Mouse (Mus musculus): Measurements from ENCODE around the gene Dnajc12. TPM values are rescaled to one million over a fixed set of nuclear protein-coding genes. Genes with fewer than 3 reads are reported as not detected.
A peak's percentile ranks its signal among the peaks of the same experiment; 100 is the strongest.

Dnajc12 gene
- total and polyA plus RNA-seq, 3 experiments: 2.9 to 7.3 TPM; not detected in 1

DNA sequence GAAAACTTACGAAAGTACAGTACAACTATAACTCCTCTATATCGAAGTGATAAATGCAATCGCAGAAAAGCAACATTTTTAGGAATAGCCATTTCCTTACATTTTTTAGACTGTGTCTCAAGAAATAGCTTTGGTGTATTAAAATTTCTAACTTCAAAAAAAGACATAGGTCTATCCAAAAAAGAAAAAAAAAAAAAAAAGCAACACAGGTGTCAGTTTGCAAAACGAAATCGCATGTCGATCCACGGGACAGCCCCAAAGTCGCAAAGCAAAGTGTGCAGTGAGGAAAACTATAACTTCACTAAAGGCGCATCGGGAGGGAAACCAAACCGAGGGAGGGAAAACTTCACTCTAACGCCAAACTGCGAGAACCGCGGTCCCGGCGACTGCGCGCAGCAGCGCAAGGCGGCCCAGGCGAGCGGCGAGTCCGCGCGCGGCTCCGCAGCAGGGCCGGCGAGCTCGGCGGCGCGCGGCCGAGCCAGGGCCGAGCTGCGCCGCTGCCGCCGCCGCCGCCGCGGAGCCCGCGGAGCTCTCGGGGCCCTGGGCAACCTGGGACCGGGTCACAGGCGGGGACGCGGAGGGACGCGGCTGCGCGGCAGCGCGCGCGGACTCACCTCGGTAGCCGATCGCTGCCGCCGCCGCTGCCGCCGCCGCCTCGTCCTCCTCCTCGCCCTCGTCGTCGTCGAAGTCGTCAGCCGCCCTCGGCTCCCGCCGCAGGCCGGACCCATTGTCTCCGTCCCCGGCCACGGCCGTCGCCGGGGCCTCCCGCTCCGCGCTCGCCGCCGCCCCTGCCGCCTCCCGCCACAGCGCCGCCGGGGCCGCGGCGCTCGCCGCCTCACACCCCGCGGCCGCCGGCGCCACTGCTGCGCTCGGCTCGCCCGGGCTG lies 44.0 kb upstream of the Dnajc12 start (continued):
- TF ChIP-seq CHD1 (IDR thresholded peaks at IDR 0.05; ENCODE audit: low read depth, low read length) (no peak), UBTF (IDR thresholded peaks at IDR 0.05; ENCODE audit: borderline replicate concordance, insufficient read depth, low read depth, low read length) (no peak), SMC3 (IDR thresholded peaks at IDR 0.05; ENCODE audit: low read depth, low read length) (no peak), BHLHE40 (IDR thresholded peaks at IDR 0.05; ENCODE audit: borderline replicate concordance, low read depth, low read length) (no peak), RCOR1 (IDR thresholded peaks at IDR 0.05; ENCODE audit: low read depth, low read length) (no peak), GATA1 (IDR thresholded peaks at IDR 0.05; ENCODE audit: low read depth, low read length) (no peak), MYC (IDR thresholded peaks at IDR 0.05; ENCODE audit: low read depth, low read length) (no peak), ZMIZ1 (IDR thresholded peaks at IDR 0.05; ENCODE audit: low read depth, low read length) (no peak), POLR2AphosphoS5 (IDR thresholded peaks at IDR 0.05; ENCODE audit: borderline replicate concordance, low read depth, low read length) (no peak), MXI1 (IDR thresholded peaks at IDR 0.05; ENCODE audit: low read depth, low read length) (no peak), CTCF (IDR thresholded peaks at IDR 0.05 in 2 of 3, conservative IDR thresholded peaks at IDR 0.05 in 1 of 3; ENCODE audit: control insufficient read depth in 1 of 3, insufficient read depth in 1 of 3, low read depth in 2 of 3, low read length in 3 of 3, poor library complexity in 1 of 3, severe bottlenecking in 1 of 3) (no peak), ZC3H11A (IDR thresholded peaks at IDR 0.05; ENCODE audit: low read depth, low read length) (no peak), MAZ (IDR thresholded peaks at IDR 0.05; ENCODE audit: low read depth, low read length) (no peak; the same call in 1 of the 2 replicates), POLR2A (IDR thresholded peaks at IDR 0.05; ENCODE audit: control insufficient read depth in 1 of 2, insufficient read depth in 1 of 2, low read depth in 1 of 2, low read length in 2 of 2, poor library complexity in 1 of 2) (peak in 1 of 2 experiments; percentile 17; a peak in 1 of 4 replicates)

DNA sequence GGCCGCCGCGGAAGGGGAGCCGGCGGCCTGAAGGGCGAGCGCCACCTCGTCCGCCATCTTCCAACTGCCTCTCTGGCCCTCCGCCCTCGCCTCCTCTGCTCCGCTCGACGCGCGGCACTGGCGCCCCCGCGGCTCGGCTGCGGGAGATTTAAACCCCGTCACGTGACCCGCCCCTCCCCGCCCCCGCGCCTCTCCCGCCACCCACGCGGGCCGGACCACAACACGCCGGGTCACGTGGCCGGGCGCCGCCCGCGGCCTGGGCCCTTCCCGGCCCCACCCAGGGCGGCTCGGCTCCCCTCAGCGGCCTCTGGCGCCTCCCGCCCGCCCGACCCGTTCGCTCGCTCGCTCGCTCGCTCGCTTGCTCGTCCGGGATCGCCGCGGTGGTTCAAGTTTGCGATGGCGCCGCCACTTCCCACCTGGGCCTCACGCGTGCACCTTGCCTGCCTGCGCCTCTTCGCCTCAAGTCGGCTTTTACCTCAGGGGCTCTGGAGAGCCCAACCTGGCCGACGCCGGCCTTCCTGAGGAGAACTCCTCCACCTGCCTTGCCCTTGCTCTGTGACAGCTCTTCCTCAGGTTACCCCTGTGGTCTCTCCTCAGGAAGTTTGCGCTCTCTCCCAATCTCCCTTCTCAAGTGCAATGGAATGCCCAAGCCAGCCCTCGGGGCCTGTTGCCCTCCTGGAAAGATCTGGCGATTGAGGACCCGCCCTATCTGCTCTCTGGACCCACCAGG lies 43.2 kb upstream of the Dnajc12 start:
- Histone ChIP-seq H3K27ac (ENCODE audit: control insufficient read depth, low read depth, low read length) (peak overlapping the region; percentile 30), H3K27me3 (ENCODE audit: control insufficient read depth in 1 of 2, insufficient read depth in 2 of 2, low read length in 2 of 2) (no peaks in the 10 kb centered on the region), H3K36me3 (ENCODE audit: control insufficient read depth in 1 of 2, insufficient read depth in 2 of 2, low read length in 2 of 2) (peaks cover 0 to 10% of the 10 kb centered on the region in 2 experiments; a peak in 2 of 4 replicates), H3K4me3 (ENCODE audit: control insufficient read depth in 1 of 2, insufficient read depth in 1 of 2, low read depth in 2 of 2, low read length in 2 of 2) (peak overlapping the region; percentile 74 to 99), H3K9me3 (replicated peaks; ENCODE audit: insufficient read depth, low read length) (no peaks in the 10 kb centered on the region), H3K4me1 (ENCODE audit: control insufficient read depth in 1 of 2, insufficient read depth in 2 of 2, low read length in 2 of 2) (peaks cover 3 to 12% of the 10 kb centered on the region in 2 experiments; a peak in 3 of 4 replicates), H3K9ac (ENCODE audit: control insufficient read depth, low read depth, low read length, poor library complexity, severe bottlenecking) (peak overlapping the region; percentile 93), H3K79me2 (ENCODE audit: control insufficient read depth, insufficient read depth, low read length, poor library complexity) (peaks cover 21% of the 10 kb centered on the region)
- peak; percentile 86 for DNase-seq (ENCODE audit: low read depth, low spot score)
- no peak for TF ChIP-seq GATA1 (IDR thresholded peaks at IDR 0.05; ENCODE audit: low read depth, low read length)
- TF ChIP-seq POLR2AphosphoS2 (IDR thresholded peaks at IDR 0.05; ENCODE audit: low read length): peak; percentile 66; the same call in 1 of the 2 replicates
- TF ChIP-seq TBP (IDR thresholded peaks at IDR 0.05; ENCODE audit: low read depth, low read length): peak; percentile 55
- TF ChIP-seq ETS1 (IDR thresholded peaks at IDR 0.05; ENCODE audit: low read depth, low read length): no peak; the same call in 1 of the 2 replicates
- TF ChIP-seq RAD21 (IDR thresholded peaks at IDR 0.05; ENCODE audit: low read depth, low read length): no peak
- peak; percentile 84 for TF ChIP-seq NELFE (IDR thresholded peaks at IDR 0.05; ENCODE audit: low read depth, low read length)
- peak; percentile 54; the same call in 1 of the 2 replicates for TF ChIP-seq MXI1 (IDR thresholded peaks at IDR 0.05; ENCODE audit: low read depth, low read length)
- TF ChIP-seq BHLHE40 (IDR thresholded peaks at IDR 0.05; ENCODE audit: borderline replicate concordance, low read depth, low read length): peak; percentile 71
- TF ChIP-seq USF1 (IDR thresholded peaks at IDR 0.05; ENCODE audit: low read depth, low read length): peak; percentile 94
- peak; percentile 22; the same call in 1 of the 2 replicates for TF ChIP-seq TCF12 (IDR thresholded peaks at IDR 0.05; ENCODE audit: low read depth, low read length)
- TF ChIP-seq ZC3H11A (IDR thresholded peaks at IDR 0.05; ENCODE audit: low read depth, low read length): no peak
- 0 out of 2 replicates have a peak, but pooled peaks have one; percentile 46 for TF ChIP-seq HCFC1 (IDR thresholded peaks at IDR 0.05; ENCODE audit: low read depth, low read length)
- no peak for TF ChIP-seq MYB (IDR thresholded peaks at IDR 0.05; ENCODE audit: low read depth, low read length)
- peak; percentile 87; the same call in 1 of the 2 replicates for TF ChIP-seq ZMIZ1 (IDR thresholded peaks at IDR 0.05; ENCODE audit: low read depth, low read length)
- TF ChIP-seq EP300 (IDR thresholded peaks at IDR 0.05; ENCODE audit: low read depth in 1 of 2, low read length in 2 of 2): no peak
- peak; percentile 28 to 72; a peak in 3 of 4 replicates for TF ChIP-seq USF2 (IDR thresholded peaks at IDR 0.05; ENCODE audit: borderline replicate concordance in 1 of 2, insufficient read depth in 1 of 2, low read depth in 1 of 2, low read length in 2 of 2)
- TF ChIP-seq MAX (IDR thresholded peaks at IDR 0.05; ENCODE audit: low read length): peak; percentile 71
- TF ChIP-seq POLR2A (IDR thresholded peaks at IDR 0.05; ENCODE audit: control insufficient read depth in 1 of 2, insufficient read depth in 1 of 2, low read depth in 1 of 2, low read length in 2 of 2, poor library complexity in 1 of 2): peak; percentile 54 to 82; a peak in 3 of 4 replicates
- peak; percentile 43; the same call in 1 of the 2 replicates for TF ChIP-seq SIN3A (IDR thresholded peaks at IDR 0.05; ENCODE audit: low read length)
- TF ChIP-seq SMC3 (IDR thresholded peaks at IDR 0.05; ENCODE audit: low read depth, low read length): no peak
